Comparison of ENCODE assay signal across 22 mouse cellular contexts in the genomic region with DNA sequence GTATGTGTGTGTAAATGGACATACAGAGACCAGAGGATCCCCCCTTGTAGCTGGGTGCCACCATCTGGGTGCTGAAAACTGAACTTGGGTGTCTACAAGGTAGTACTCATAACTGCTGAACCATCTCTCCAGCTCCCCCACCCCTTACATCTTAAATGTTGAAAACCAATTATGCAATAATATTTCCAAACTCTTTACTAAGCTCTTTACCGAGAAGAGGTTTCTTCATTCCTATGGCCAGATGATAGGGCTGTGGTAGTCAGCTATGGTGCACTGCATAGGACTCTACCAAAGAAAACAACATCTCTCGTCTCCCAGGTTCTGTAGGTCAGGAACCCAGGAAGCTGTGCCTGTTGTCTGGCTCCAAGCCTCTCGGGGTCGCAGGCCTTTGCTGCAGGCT.
"Had no signal": no experiment of that assay in that cellular context is flagged by ENCODE, and none has a peak within 500 bp of the region (broad histone marks: within the 10 kb centered on the region; RNA-seq: fewer than 3 reads in every experiment).

No protein-coding gene starts in this region.

- H3K9me3 ChIP-seq: liver, embryonic 15.5 days; megakaryocyte, embryonic 14.5 days; midbrain, embryonic 10.5 days; midbrain, embryonic 13.5 days; neural tube, embryonic 13.5 days; stomach, embryonic 15.5 days had no signal

- H3K36me3 ChIP-seq: liver, embryonic 15.5 days; midbrain, embryonic 13.5 days; neural tube, embryonic 13.5 days; stomach, embryonic 15.5 days had no signal

- H3K27ac ChIP-seq: kidney, postnatal 0 days; left cerebral cortex, adult 2 months; liver, embryonic 15.5 days; midbrain, embryonic 10.5 days; midbrain, embryonic 13.5 days; neural tube, embryonic 13.5 days; stomach, embryonic 15.5 days had no signal

- H3K4me1 ChIP-seq: midbrain, embryonic 10.5 days had no signal

- ATAC-seq: intestine, postnatal 0 days; midbrain, embryonic 13.5 days; midbrain, embryonic 16.5 days had no signal

- H3K27me3 ChIP-seq: liver, embryonic 15.5 days; megakaryocyte, embryonic 14.5 days; midbrain, embryonic 13.5 days; neural tube, embryonic 13.5 days; stomach, embryonic 15.5 days had no signal

- H3K9ac ChIP-seq: liver, embryonic 15.5 days; lung, embryonic 14.5 days; midbrain, embryonic 13.5 days; neural tube, embryonic 13.5 days; stomach, embryonic 15.5 days had no signal

- H3K4me3 ChIP-seq: left cerebral cortex, adult 2 months; liver, embryonic 15.5 days; midbrain, embryonic 10.5 days; midbrain, embryonic 13.5 days; myocyte; neural tube, embryonic 13.5 days; stomach, embryonic 15.5 days had no signal

- DNase-seq: kidney, adult 2 months; kidney, postnatal 25 days; layer of hippocampus, postnatal 36 days; lung, embryonic 14.5 days; lung, postnatal 10 days; lung, postnatal 4 days; retina, postnatal 1 day; right cerebral cortex, postnatal 25 days; spleen, adult 18-20 months; thymus, postnatal 25 days had no signal

- H3K4me2 ChIP-seq: liver, embryonic 11.5 days; liver, embryonic 15.5 days; lung, embryonic 14.5 days; midbrain, embryonic 13.5 days; neural tube, embryonic 13.5 days; stomach, embryonic 15.5 days had no signal
